Mouse (Mus musculus) embryonic facial prominence, embryonic 13.5 days (tissue): ENCODE measurements around the gene Nedd8. TPM values are rescaled to one million over a fixed set of nuclear protein-coding genes. Genes with fewer than 3 reads are reported as not detected.

ENCODE experiments used
- ATAC-seq: fragments of 200-750 bp; cut with Nextera tagmentation; 2 replicates; pipeline ENCODE4 v1.8.0; 2017; ENCODE audit warnings: low read depth; ENCODE audit not compliant: insufficient number of reproducible peaks, insufficient read depth, low FRiP score, low TSS enrichment
- H3K27ac ChIP-seq: fragments of 300-500 bp; sonication (generic); 2 replicates; pipeline ENCODE4 v1.5.1; 2015; ENCODE audit warnings: moderate library complexity, mild to moderate bottlenecking, inconsistent platforms
- H3K27me3 ChIP-seq: fragments of 300-500 bp; sonication (generic); 2 replicates; pipeline ENCODE4 v1.6.1; 2015; ENCODE audit warnings: mild to moderate bottlenecking, inconsistent platforms
- H3K36me3 ChIP-seq: fragments of 300-500 bp; sonication (generic); 2 replicates; pipeline ENCODE4 v1.6.1; 2015; ENCODE audit warnings: mild to moderate bottlenecking, inconsistent platforms
- H3K4me1 ChIP-seq: fragments of 300-500 bp; sonication (generic); 2 replicates; pipeline ENCODE4 v1.6.1; 2015; ENCODE audit warnings: inconsistent platforms
- H3K4me2 ChIP-seq: fragments of 300-500 bp; sonication (generic); 2 replicates; pipeline ENCODE4 v1.6.1; 2015; ENCODE audit warnings: moderate library complexity, mild to moderate bottlenecking, inconsistent platforms
- H3K4me3 ChIP-seq: fragments of 300-500 bp; sonication (generic); 2 replicates; pipeline ENCODE4 v1.5.1; 2015; ENCODE audit warnings: mild to moderate bottlenecking, inconsistent platforms
- H3K9ac ChIP-seq: fragments of 300-500 bp; sonication (generic); 2 replicates; pipeline ENCODE4 v1.6.1; 2015; ENCODE audit warnings: mild to moderate bottlenecking, inconsistent platforms
- H3K9me3 ChIP-seq: fragments of 300-500 bp; sonication (generic); 2 replicates; pipeline ENCODE4 v1.6.1; 2016; ENCODE audit warnings: inconsistent platforms
- WGBS: fragments of 180-500 bp; shearing (Covaris S2); methylation state at CpG from one replicate; pipeline ENCODE4 v1.1.7; 2015; ENCODE audit warnings: mixed read lengths; 5-methylcytosine and 5-hydroxymethylcytosine counted together
- polyA plus RNA-seq: library from polyadenylated mRNA; unstranded; fragments of >200 nt; fragmentation: Nextera tagmentation; extraction: Ambion mirVana; gene quantifications from 2 replicates; pipeline ENCODE4 v1.2.1, GENCODE M21; 2015

The Nedd8 gene
- polyA plus RNA-seq, 1 experiment from 2014 or later, result 670 TPM

DNA sequence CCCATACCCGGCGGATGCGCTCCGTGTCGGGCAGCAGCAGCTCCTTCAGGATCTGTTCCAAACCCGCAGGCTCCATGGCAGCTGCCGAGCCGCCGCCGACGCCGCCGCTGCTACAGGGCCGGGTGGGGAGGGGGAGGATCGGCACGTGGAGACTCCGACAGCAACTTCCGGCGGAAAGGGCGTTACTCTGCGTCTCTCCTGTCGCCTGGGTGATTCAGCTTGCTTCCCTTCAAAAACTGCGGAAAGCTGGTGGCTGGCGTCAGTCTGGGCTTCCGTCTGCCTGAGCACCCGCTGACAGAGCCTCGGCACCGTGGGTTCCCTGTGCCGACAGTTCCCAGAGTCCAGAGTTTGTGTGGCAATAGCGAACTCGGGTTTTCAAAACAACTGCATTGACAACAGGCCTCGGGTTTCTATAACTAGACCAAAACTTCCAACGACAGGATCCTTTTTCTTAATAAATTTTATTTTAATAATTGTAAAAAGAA lies 36.4 kb downstream of the Nedd8 start, which contains the start of gene Ipo4:
TSS of gene Ipo4 (minus strand) at position 435 of the 485 bp plus-strand sequence.
- Histone ChIP-seq H3K27ac (peak within 1 kb of the TSS; percentile 78), H3K4me3 (peak within 1 kb of the TSS; percentile 74), H3K4me2 (peak within 1 kb of the TSS; percentile 74), H3K27me3 (no peaks in the 10 kb centered on the region), H3K9me3 (no peaks in the 10 kb centered on the region), H3K9ac (peak within 1 kb of the TSS; percentile 84), H3K4me1 (peaks cover 19% of the 10 kb centered on the region), H3K36me3 (peaks cover 82% of the 10 kb centered on the region)
- ATAC-seq, result peak; percentile 68
- WGBS, result 1% methylated on average over 33 of the region's 33 CpGs

DNA sequence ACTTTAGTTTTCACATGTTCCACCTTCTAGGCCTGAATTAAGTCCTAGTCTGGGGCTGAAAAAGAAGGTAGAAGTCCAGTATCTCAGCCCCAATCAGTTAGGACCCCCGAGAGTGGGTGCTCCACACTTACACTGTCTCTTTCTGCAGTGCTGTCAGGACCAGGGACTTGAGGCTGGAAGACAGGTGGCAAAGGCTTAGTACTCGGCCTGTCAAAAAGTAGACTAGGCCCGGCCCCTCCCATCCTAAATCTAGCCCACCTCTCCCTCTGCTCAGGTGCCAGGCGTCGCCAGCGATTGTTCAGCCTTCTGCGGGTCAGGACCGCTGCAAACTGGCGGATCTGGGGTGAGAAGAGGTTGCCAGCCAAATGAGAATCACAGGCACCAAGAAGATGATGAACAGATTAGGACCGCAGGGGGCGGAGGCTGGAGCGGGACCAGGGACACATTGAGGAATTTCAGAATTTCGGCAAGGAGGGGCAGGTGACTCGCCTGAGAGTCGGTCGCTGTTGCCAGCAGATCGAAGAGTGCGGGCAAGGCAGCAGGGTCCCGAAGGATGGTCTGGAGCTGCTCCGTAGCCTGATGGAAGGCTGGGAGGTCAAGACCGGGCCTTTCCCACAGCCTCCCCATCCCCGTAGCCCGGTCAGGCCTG lies 36.9 kb downstream of the Nedd8 start:
- peak overlapping the region; percentile 78 for H3K27ac ChIP-seq
- H3K9ac ChIP-seq, result peak overlapping the region; percentile 84
- H3K4me1 ChIP-seq, result peaks cover 19% of the 10 kb centered on the region
- peak overlapping the region; percentile 74 for H3K4me2 ChIP-seq
- ATAC-seq, result no peak
- H3K9me3 ChIP-seq, result no peaks in the 10 kb centered on the region
- peak overlapping the region; percentile 74 for H3K4me3 ChIP-seq
- no peaks in the 10 kb centered on the region for H3K27me3 ChIP-seq
- H3K36me3 ChIP-seq, result peaks cover 82% of the 10 kb centered on the region
- WGBS, result 4% methylated on average over 23 of the region's 23 CpGs

DNA sequence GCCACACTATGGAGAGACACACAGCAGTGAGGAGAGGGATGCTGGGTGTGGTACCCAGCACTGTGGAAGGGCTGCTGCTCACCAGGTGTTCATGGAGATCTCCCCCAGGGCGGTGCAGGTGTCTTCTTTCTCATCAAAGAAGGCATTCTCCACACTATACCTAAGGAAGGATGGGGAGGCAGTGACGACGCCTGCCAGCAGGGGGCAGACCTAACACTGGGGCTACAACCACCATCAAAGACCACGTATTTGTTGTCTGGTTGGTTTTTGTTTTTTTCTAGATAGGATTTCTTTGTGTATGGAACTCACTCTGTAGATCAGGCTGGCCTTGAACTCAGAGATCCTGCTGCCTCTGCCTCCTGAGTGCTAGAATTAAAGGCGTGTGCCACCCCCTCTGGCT lies 42.6 kb downstream of the Nedd8 start:
- H3K4me2 ChIP-seq, result no peak overlapping the region
- H3K4me1 ChIP-seq, result peaks cover 6% of the 10 kb centered on the region
- H3K4me3 ChIP-seq, result no peak overlapping the region
- H3K27ac ChIP-seq, result no peak overlapping the region
- ATAC-seq, result no peak
- H3K27me3 ChIP-seq, result no peaks in the 10 kb centered on the region
- H3K36me3 ChIP-seq, result peaks cover 98% of the 10 kb centered on the region
- no peaks in the 10 kb centered on the region for H3K9me3 ChIP-seq
- no peak overlapping the region for H3K9ac ChIP-seq
- WGBS, result 57% methylated on average over 5 of the region's 5 CpGs

DNA sequence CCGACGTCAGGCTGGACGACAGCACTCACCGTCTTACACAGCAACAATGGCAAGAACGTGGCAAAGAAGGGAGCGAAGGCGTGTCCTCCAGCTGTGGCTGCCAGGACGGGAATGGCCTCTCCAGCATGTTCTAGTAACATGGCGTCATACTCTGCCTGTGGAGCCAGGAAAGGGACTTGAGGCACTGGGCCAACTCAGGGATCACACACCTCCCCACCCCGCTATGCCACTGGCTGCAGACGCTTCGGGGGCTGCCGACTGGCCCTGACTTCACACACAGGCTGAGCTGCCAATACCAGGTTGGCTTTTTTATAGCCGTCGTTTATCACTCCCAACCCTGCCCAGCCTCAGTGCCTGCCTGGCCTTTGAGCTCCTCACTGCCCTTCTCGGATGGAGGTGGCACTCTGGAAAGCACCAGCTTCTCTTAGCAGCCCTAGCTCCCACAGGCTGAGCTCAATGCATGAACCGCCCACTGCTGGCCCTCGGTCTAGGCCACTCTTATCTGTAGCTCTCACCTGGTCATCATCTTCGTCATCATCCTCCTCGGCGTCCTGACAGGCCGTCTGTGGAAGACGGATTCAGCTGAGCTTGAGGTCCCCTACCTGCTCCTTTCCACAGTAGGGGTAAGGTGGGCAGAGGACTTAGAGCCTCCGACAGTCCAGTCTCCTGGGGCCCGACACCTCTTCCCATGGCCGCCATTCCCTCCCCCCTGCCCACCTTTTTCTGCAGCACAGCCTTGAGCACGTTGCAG lies 43.7 kb downstream of the Nedd8 start:
- no peak for ATAC-seq
- Histone ChIP-seq H3K27me3 (no peaks in the 10 kb centered on the region), H3K4me1 (no peaks in the 10 kb centered on the region), H3K9me3 (no peaks in the 10 kb centered on the region), H3K27ac (no peak overlapping the region), H3K9ac (no peak overlapping the region), H3K4me3 (no peak overlapping the region), H3K36me3 (peaks cover 96% of the 10 kb centered on the region), H3K4me2 (no peak overlapping the region)
- WGBS, result 93% methylated on average over 27 of the region's 27 CpGs

DNA sequence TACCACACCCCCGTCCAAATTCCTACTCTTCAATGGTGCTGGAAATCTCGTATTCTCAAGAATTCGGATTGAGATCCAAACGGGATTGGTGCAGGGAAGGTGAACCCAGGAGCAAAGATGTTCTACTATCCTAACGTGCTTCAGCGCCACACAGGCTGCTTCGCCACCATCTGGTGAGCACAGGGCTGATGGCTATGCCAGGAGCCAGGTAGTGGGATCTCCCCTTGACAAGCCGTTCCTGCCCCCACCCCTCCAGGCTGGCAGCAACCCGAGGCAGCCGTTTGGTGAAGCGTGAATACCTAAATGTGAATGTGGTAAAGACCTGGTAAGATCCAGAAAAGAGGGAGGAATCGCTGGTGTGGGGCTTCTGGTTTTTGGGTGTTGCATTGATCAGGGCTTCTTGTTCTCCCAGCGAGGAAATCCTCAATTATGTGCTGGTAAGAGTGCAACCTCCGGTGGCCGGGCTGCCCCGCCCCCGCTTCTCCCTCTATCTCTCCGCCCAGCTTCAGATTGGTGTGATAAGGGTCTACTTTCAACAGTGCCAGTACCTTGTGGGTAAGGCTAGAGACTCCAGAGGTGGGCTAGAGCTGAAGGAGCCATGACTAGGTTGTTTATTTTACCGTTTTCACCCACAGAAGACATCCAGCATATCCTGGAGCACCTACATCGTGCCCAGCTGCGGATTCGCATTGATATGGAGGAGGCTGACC lies 53.3 kb downstream of the Nedd8 start:
- peak overlapping the region; percentile 44 for H3K4me2 ChIP-seq
- H3K27ac ChIP-seq, result no peak overlapping the region
- 41% methylated on average over 22 of the region's 22 CpGs for WGBS
- H3K36me3 ChIP-seq, result peaks cover under 1% of the 10 kb centered on the region; the same call in 1 of the 2 replicates
- H3K27me3 ChIP-seq, result no peaks in the 10 kb centered on the region
- peak overlapping the region; percentile 46; the same call in 1 of the 2 replicates for H3K9ac ChIP-seq
- peak overlapping the region; percentile 11 for H3K4me3 ChIP-seq
- ATAC-seq, result no peak
- peaks cover 6% of the 10 kb centered on the region; the same call in 1 of the 2 replicates for H3K4me1 ChIP-seq
- H3K9me3 ChIP-seq, result no peaks in the 10 kb centered on the region

- WGBS, result 27% methylated on average over 21 of the region's 21 CpGs
- H3K36me3 ChIP-seq, result no peaks in the 10 kb centered on the region
- H3K9me3 ChIP-seq, result no peaks in the 10 kb centered on the region
- peaks cover 6% of the 10 kb centered on the region; the same call in 1 of the 2 replicates for H3K4me1 ChIP-seq
- no peak within 1 kb of the TSS for H3K27ac ChIP-seq
- peak within 1 kb of the TSS; percentile 46; the same call in 1 of the 2 replicates for H3K9ac ChIP-seq
- no peak for ATAC-seq
- peak within 1 kb of the TSS; percentile 11 for H3K4me3 ChIP-seq
- peak within 1 kb of the TSS; percentile 44 for H3K4me2 ChIP-seq
- no peaks in the 10 kb centered on the region for H3K27me3 ChIP-seq
Observed at GRCm38 (mm10) chr14:55617822-55618221, 54.1 kb downstream of the Nedd8 start, which contains the start of gene Rec8. Rec8 (plus strand) TSS chr14:55618037.

DNA sequence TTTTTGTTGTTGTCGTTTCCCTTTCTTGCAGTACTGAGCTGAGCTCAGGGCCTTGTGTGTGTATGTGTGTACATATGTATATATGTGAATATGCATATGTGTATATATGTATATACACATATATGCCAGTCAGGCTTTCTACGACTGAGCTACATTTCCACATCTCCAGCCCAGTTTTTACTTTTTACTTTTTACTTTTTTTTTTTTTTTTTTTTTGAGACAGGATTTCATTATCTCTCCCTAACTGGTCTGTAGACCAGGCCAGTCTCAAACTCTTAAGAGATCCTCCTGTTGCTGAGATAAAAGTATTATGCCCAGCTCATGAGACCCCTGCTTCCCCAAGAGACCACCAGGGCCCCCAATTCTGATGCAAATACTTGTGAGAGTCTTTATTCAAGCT lies 55.1 kb downstream of the Nedd8 start:
- Histone ChIP-seq H3K4me1 (peaks cover 6% of the 10 kb centered on the region; the same call in 1 of the 2 replicates), H3K27ac (no peak overlapping the region), H3K27me3 (no peaks in the 10 kb centered on the region), H3K4me2 (no peak overlapping the region), H3K9ac (no peak overlapping the region), H3K4me3 (no peak overlapping the region), H3K36me3 (no peaks in the 10 kb centered on the region), H3K9me3 (no peaks in the 10 kb centered on the region)
- WGBS, result 75% methylated on average over 2 of the region's 2 CpGs
- no peak for ATAC-seq

DNA sequence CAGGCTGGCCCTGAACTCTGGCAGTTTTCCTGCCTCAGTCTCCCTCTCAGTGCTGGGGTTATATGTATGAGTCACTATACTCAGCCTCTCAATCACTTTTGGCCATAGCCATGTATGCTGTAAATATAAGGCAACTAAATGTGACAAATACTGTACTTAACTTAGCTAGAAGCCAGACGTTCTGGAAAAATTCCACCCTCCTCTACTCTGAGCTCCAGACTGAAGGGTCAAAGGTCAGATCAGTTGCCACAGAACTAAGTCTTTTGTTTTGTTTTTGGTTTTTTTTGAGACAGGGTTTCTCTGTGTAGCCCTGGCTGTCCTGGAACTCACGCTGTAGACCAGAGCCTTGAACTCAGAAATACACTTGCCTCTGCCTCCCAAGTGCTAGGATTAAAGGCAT lies 56.0 kb downstream of the Nedd8 start:
- Histone ChIP-seq H3K4me1 (peaks cover 6% of the 10 kb centered on the region; the same call in 1 of the 2 replicates), H3K27me3 (no peaks in the 10 kb centered on the region), H3K27ac (no peak overlapping the region), H3K36me3 (no peaks in the 10 kb centered on the region), H3K4me3 (no peak overlapping the region), H3K9ac (no peak overlapping the region), H3K9me3 (no peaks in the 10 kb centered on the region), H3K4me2 (no peak overlapping the region)
- no peak for ATAC-seq
- WGBS, result 38% methylated on average over 2 of the region's 2 CpGs

- H3K4me3 ChIP-seq, result no peak overlapping the region
- no peaks in the 10 kb centered on the region for H3K27me3 ChIP-seq
- ATAC-seq, result no peak
- H3K4me1 ChIP-seq, result peaks cover 6% of the 10 kb centered on the region; the same call in 1 of the 2 replicates
- H3K27ac ChIP-seq, result no peak overlapping the region
- H3K4me2 ChIP-seq, result no peak overlapping the region
- peaks cover 3% of the 10 kb centered on the region; the same call in 1 of the 2 replicates for H3K36me3 ChIP-seq
- no peaks in the 10 kb centered on the region for H3K9me3 ChIP-seq
- 77% methylated on average over 7 of the region's 7 CpGs for WGBS
- H3K9ac ChIP-seq, result no peak overlapping the region
Observed at GRCm38 (mm10) chr14:55614565-55615178, 57.3 kb downstream of the Nedd8 start.

GRCm38 (mm10) chr14:55613346-55613745 lies 58.6 kb downstream of the Nedd8 start:
- Histone ChIP-seq H3K27ac (no peak overlapping the region), H3K4me3 (no peak overlapping the region), H3K4me1 (peaks cover under 1% of the 10 kb centered on the region; the same call in 1 of the 2 replicates), H3K9me3 (no peaks in the 10 kb centered on the region), H3K4me2 (no peak overlapping the region), H3K9ac (no peak overlapping the region), H3K27me3 (no peaks in the 10 kb centered on the region), H3K36me3 (peaks cover 16% of the 10 kb centered on the region)
- ATAC-seq, result no peak
- 69% methylated on average over 6 of the region's 6 CpGs for WGBS
